Mouse (Mus musculus): ENCODE measurements at regions not wholly inside any gene's neighbourhood (a gene's known extent, or its start where the extent isn't known, plus 50 kb on each side); places are given as distances from the start of the nearest gene placed in this dataset.

DNA sequence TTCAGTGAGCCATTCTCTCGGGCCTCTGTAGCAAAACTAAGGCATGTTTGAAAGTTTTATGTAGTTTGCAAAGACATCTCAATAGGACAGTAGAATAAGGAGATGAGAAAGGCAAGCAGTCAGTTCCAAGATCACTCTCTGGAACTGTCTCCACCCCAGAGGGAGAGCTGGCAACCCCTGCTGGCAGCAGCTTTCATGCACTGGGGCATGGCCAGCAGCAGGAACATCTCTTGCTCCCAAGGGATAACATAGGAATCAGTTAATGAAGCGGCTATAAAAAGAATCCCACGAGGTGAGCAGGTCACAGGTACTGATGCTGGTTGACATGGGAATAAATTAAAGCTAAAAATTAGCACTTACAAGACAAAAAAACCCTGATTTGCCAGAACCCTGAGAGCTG, 55.1 kb upstream of the Stac start:
- H3K9ac ChIP-seq (ENCODE audit: low read length): no peak overlapping the region
- H3K9me3 ChIP-seq (ENCODE audit: control insufficient read depth, low read length): no peaks in the 10 kb centered on the region
- DNase-seq (ENCODE audit: low spot score) (no peak), ATAC-seq (ENCODE audit: insufficient number of reproducible peaks, low FRiP score, low TSS enrichment, low read depth) (no peak)
- H3K4me3 ChIP-seq (ENCODE audit: low read depth, low read length): no peak overlapping the region
- no peaks in the 10 kb centered on the region for H3K27me3 ChIP-seq (ENCODE audit: control insufficient read depth, insufficient read depth, low read length)
- no peaks in the 10 kb centered on the region for H3K36me3 ChIP-seq (ENCODE audit: control insufficient read depth, insufficient read depth, low read length)
- H3K27ac ChIP-seq (replicated peaks; ENCODE audit: low read depth, low read length): no peak overlapping the region
- WGBS: 48% methylated on average over 3 of the region's 3 CpGs
- H3K4me1 ChIP-seq (ENCODE audit: control insufficient read depth, insufficient read depth, low read length): no peaks in the 10 kb centered on the region
- H3K4me2 ChIP-seq (ENCODE audit: low read depth, severe bottlenecking): no peak overlapping the region
